Mouse (Mus musculus) gastrocnemius, postnatal 25 days (tissue): Measurements from ENCODE around the gene Crtap. TPM values are rescaled to one million over a fixed set of nuclear protein-coding genes. Genes with fewer than 3 reads are reported as not detected.
A peak's percentile ranks its signal among the peaks of the same experiment; 100 is the strongest.
"Not testable (repeated sequence)": the region's sequence is repeated elsewhere in the genome, so short reads cannot be mapped to it uniquely, and the experiment has no call there.

Source experiments
- DNase-seq: peaks from one replicate; pipeline ENCODE4 v3.0.0; 2022
- total RNA-seq, 2 experiments: library from RNA; stranded (reverse); gene quantifications; 1 replicate in 1 of 2; 2 replicates in 1 of 2; pipeline ENCODE4 v1.2.3; 2021

The Crtap gene
- total RNA-seq, 2 experiments from 2014 or later = 13.9 to 14.3 TPM

GRCm38 (mm10) chr9:114395258-114395657 lies 4.8 kb upstream of the Crtap start:
- DNase-seq = no peak

GRCm38 (mm10) chr9:114394677-114395076 lies 4.2 kb upstream of the Crtap start:
- no peak for DNase-seq

GRCm38 (mm10) chr9:114394136-114394535 lies 3.7 kb upstream of the Crtap start:
- DNase-seq = not testable (repeated sequence)

- no peak for DNase-seq
Observed at GRCm38 (mm10) chr9:114390749-114391075, 237 bp upstream of the Crtap start.

- DNase-seq = no peak
Observed at GRCm38 (mm10) chr9:114389371-114389904, 1.0 kb downstream of the Crtap start.

- DNase-seq = peak; percentile 31
Observed at GRCm38 (mm10) chr9:114388701-114389370, 1.6 kb downstream of the Crtap start.

GRCm38 (mm10) chr9:114388288-114388687 lies 2.2 kb downstream of the Crtap start:
- DNase-seq = no peak

- DNase-seq = no peak
Observed at GRCm38 (mm10) chr9:114387086-114387485, 3.4 kb downstream of the Crtap start.

- no peak for DNase-seq
Observed at GRCm38 (mm10) chr9:114385160-114385559, 5.3 kb downstream of the Crtap start.

GRCm38 (mm10) chr9:114384691-114385090 lies 5.8 kb downstream of the Crtap start:
- no peak for DNase-seq

GRCm38 (mm10) chr9:114382936-114383710 lies 7.4 kb downstream of the Crtap start:
- DNase-seq = no peak

- DNase-seq = no peak
Observed at GRCm38 (mm10) chr9:114380881-114381733, 9.4 kb downstream of the Crtap start.

GRCm38 (mm10) chr9:114379871-114380270 lies 10.6 kb downstream of the Crtap start:
- no peak for DNase-seq

GRCm38 (mm10) chr9:114377168-114377567 lies 13.3 kb downstream of the Crtap start:
- no peak for DNase-seq

- no peak for DNase-seq
Observed at GRCm38 (mm10) chr9:114375276-114375962, 15.1 kb downstream of the Crtap start.

- not testable (repeated sequence) for DNase-seq
Observed at GRCm38 (mm10) chr9:114371717-114372116, 18.8 kb downstream of the Crtap start.

GRCm38 (mm10) chr9:114369389-114369788 lies 21.1 kb downstream of the Crtap start:
- not testable (repeated sequence) for DNase-seq

GRCm38 (mm10) chr9:114368471-114368858 lies 22.0 kb downstream of the Crtap start:
- no peak for DNase-seq

- DNase-seq = peak; percentile 72
Observed at GRCm38 (mm10) chr9:114367783-114368470, 22.5 kb downstream of the Crtap start.

GRCm38 (mm10) chr9:114329855-114330254 lies 60.6 kb downstream of the Crtap start, which contains the start of gene Bcl2a1c:
TSS of gene Bcl2a1c (plus strand) at chr9:114330135.
- not testable (repeated sequence) for DNase-seq

- not testable (repeated sequence) for DNase-seq
Observed at GRCm38 (mm10) chr9:114328332-114328731, 62.1 kb downstream of the Crtap start.
